Comparison of ENCODE assay signal across 24 mouse cellular contexts in the genomic region with DNA sequence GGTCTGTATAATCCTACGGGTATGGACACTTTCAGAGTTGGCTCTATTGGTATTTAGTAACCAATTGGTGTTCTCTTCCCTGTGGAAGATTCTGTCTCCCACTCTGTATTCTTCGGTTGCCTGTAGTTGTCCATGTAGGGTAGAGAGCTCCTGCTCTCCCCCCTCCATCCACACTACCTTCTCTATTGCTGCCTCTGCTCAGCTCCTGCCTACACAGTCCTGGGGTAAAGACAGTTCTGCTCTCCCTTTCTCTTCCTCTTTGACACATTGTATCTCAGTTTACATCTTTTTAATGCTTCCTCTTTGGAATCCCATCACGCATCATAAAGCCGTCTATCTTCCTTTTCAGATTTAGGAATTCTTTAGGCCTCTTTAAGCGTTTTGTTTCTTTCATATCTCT.
"Had no signal": no experiment of that assay in that cellular context is flagged by ENCODE, and none has a peak within 500 bp of the region (broad histone marks: within the 10 kb centered on the region; RNA-seq: fewer than 3 reads in every experiment).

No protein-coding gene starts in this region.

- H3K27me3 ChIP-seq: heart, embryonic 13.5 days; heart, embryonic 15.5 days; hindbrain, embryonic 13.5 days; hindbrain, embryonic 15.5 days; limb, embryonic 13.5 days; limb, embryonic 15.5 days; liver, embryonic 12.5 days had no signal

- ATAC-seq: hindbrain, postnatal 0 days; intestine, embryonic 16.5 days; liver, embryonic 12.5 days had no signal

- H3K9ac ChIP-seq: heart, embryonic 13.5 days; heart, embryonic 15.5 days; hindbrain, embryonic 13.5 days; hindbrain, embryonic 15.5 days; limb, embryonic 13.5 days; limb, embryonic 15.5 days; liver, embryonic 12.5 days; liver, embryonic 14.5 days had no signal

- H3K36me3 ChIP-seq: heart, embryonic 10.5 days; heart, embryonic 13.5 days; heart, embryonic 15.5 days; hindbrain, embryonic 13.5 days; hindbrain, embryonic 15.5 days; limb, embryonic 13.5 days; limb, embryonic 15.5 days; liver, embryonic 12.5 days had no signal

- H3K27ac ChIP-seq: heart, embryonic 10.5 days; heart, embryonic 13.5 days; heart, embryonic 15.5 days; hindbrain, embryonic 13.5 days; hindbrain, embryonic 15.5 days; hindbrain, postnatal 0 days; kidney, postnatal 0 days; limb, embryonic 13.5 days; limb, embryonic 15.5 days; liver, embryonic 12.5 days; liver, embryonic 14.5 days had no signal

- DNase-seq: gastrocnemius, postnatal 14 days; gastrocnemius, postnatal 36 days; heart, adult 18-20 months; heart, postnatal 14 days; heart, postnatal 36 days; kidney, adult 2 months; kidney, adult 9 months; kidney, postnatal 14 days; kidney, postnatal 36 days; layer of hippocampus, adult 9-11 months; layer of hippocampus, postnatal 36 days; left cerebral cortex, postnatal 4 days had no signal

- H3K4me3 ChIP-seq: heart, embryonic 10.5 days; heart, embryonic 13.5 days; heart, embryonic 15.5 days; hindbrain, embryonic 13.5 days; hindbrain, embryonic 15.5 days; limb, embryonic 13.5 days; limb, embryonic 15.5 days; liver, embryonic 12.5 days had no signal

- H3K9me3 ChIP-seq: heart, embryonic 10.5 days; heart, embryonic 13.5 days; heart, embryonic 15.5 days; hindbrain, embryonic 13.5 days; hindbrain, embryonic 15.5 days; limb, embryonic 13.5 days; limb, embryonic 15.5 days; liver, embryonic 12.5 days had no signal

- H3K4me1 ChIP-seq: heart, embryonic 10.5 days; heart, embryonic 13.5 days; heart, embryonic 15.5 days; hindbrain, embryonic 13.5 days; hindbrain, embryonic 15.5 days; liver, embryonic 12.5 days had no signal

- H3K4me2 ChIP-seq: heart, embryonic 13.5 days; heart, embryonic 15.5 days; hindbrain, embryonic 13.5 days; hindbrain, embryonic 15.5 days; limb, embryonic 13.5 days; limb, embryonic 15.5 days; liver, embryonic 12.5 days had no signal
